Mouse (Mus musculus): ENCODE data around the gene Bag2.

The Bag2 gene

GRCm38 (mm10) chr1:33757491-33758041, at the start of gene Bag2:
Bag2 (minus strand) TSS chr1:33757795.
- no peak for DNase-seq (ENCODE audit: low read depth in 1 of 2, low spot score in 2 of 2)

DNA sequence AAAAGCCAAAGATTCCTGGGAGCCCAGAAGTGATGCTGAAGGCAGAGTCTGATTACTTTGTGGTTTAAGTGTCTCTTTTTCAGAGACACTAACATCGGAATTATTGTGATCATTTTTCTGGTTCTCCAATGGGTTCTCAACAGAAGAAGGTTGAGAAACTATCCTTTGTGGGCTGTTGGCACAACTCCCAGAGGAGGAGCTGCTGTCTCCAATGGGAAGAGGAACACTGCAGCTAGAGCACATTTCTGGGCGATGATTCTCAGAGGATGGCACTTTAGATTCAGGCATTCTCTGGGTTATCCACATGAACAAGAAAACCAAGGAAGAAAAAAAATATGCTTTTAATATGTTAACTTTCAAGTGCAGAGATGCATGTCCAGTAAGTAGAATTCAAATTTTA, 45.7 kb upstream of the Bag2 start:
- DNase-seq (ENCODE audit: low read depth in 1 of 2, low spot score in 2 of 2): no peak

GRCm38 (mm10) chr1:33799620-33800019, 42.0 kb upstream of the Bag2 start:
- DNase-seq (ENCODE audit: low read depth in 1 of 2, low spot score in 2 of 2): no peak

GRCm38 (mm10) chr1:33788493-33788892, 30.9 kb upstream of the Bag2 start:
- no peak for DNase-seq (ENCODE audit: low read depth in 1 of 2, low spot score in 2 of 2)

DNA sequence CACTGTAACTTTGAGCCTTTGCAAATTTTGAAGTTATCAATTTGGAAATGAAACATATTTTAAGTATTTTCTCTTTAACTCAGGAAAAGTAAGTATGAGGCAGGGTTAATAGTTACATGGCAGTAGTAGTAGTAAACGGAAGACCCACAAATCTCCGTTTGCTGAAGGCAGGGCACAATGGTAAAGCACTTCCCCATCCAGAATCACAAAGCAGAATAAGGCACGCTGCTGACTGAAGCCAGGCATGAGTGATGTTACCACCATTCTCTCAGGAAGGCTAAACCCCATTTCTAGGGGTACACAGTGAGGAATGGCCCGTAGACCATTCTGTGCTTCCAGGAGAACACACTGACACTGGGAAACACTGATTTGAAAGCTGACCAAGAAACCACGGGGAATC, 30.5 kb upstream of the Bag2 start:
- DNase-seq (ENCODE audit: low read depth in 1 of 2, low spot score in 2 of 2): no peak

DNA sequence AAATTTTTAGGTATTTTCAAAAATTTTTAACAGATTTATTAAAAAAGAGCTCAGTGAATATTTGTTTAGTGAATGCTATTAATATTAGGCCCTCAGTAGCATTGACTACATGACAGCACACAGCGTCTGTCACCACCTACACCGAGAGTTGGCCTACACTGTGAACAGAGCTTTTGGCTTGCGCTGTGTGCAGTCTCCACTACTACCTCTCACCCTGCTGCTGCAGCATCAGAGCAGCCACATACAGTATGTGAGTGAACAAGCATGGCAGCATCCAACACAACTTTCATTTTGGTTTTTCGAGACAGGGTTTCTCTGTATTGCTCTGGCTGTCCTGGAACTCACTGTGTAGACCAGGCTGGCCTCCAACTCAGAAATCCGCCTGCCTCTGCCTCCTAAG, 27.0 kb upstream of the Bag2 start:
- DNase-seq (ENCODE audit: low read depth in 1 of 2, low spot score in 2 of 2): no peak

GRCm38 (mm10) chr1:33776175-33776611, 18.6 kb upstream of the Bag2 start:
- DNase-seq (ENCODE audit: low read depth in 1 of 2, low spot score in 2 of 2): no peak

DNA sequence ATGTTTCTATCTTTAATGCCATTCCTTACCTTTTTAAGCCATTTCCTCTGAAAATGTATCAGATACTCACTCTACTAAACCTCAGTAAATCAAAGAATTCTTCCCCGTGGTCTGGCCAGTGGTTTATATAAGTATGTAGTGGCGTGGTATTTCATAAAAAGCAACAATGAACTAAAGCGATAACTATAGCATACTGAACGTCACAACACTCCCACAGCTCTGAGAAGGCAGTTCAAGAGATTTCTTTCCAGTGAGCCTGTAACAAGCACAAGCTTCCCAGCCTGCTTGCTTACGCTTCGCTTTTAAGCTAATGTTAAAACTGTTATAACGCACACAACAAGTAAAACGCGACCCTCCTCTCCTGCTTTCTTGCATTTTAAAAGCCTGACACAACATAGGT, 14.5 kb upstream of the Bag2 start:
- no peak for DNase-seq (ENCODE audit: low read depth in 1 of 2, low spot score in 2 of 2)

DNA sequence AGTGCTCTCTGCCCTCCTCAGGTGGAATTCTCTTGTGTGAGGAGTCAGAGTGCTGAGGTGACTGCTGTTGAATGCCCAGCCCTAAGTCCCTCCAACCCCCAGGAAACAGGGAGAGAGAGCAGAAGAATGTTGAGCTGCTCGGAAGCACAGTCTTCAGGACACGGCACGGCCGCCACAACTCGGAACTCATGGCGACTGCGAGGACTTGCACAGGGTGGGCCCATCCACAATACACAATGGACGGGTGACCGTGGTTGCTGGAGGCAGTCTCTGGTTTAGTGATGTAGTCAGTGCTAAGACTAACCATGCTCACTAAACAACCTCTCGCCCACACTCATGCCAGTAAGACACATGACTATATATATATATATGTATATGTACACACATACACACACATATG, 14.0 kb upstream of the Bag2 start:
- DNase-seq (ENCODE audit: low read depth in 1 of 2, low spot score in 2 of 2): no peak

DNA sequence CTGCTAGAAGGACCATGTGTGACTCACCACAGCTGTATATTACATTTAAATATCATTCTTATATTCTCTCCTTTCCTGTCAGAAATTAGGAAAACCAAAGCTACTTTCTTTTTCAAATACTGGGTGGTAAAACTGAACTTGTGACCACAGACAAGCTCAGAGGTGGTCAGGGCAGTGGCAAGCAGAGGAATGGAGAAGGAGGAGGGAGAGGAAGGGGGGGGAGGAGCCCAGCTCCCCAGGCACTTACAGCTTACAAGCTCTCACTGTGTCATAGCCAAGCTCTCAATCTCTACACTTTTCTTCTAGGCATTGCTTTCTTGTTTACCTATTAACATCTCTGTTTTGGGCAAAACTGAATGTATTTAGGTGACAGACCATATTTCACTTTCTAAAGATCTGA, 11.2 kb upstream of the Bag2 start:
- no peak for DNase-seq (ENCODE audit: low read depth in 1 of 2, low spot score in 2 of 2)

DNA sequence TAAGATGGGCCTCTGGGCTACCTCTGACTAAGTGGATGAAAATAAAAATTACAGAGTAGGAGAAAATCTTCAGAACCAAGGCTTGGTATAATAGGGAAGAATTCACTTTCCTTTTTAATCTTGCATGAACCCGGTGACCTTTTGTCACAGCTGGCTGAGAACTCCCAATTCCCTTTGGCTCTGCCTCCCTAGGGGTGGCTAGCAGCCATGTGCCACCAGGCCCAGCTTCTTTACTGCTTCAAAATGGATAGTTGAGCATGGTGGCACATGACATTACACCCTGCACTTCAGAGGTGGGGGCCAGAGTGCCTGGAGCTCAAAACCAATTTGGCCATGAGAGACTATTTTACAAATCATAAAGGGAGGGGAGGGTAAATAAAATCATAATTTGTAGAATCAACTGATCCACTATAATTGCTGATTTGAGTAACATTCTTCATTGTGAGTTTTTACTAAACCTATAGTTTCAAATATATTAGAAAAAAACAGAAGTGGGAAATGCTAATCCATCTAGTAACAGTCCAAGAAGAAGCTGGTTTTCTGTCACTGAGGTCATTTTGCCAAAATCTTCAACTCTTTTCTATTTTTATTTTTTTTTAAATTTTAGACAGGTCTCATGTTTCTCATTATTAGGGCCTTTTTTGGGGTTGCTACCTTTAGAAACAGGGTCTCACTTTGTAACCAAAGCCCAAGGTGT, 10.6 kb upstream of the Bag2 start:
- DNase-seq (ENCODE audit: low read depth in 1 of 2, low spot score in 2 of 2): no peak

- DNase-seq (ENCODE audit: low read depth in 1 of 2, low spot score in 2 of 2): no peak
Measured at GRCm38 (mm10) chr1:33766520-33767508, 9.2 kb upstream of the Bag2 start.

GRCm38 (mm10) chr1:33765468-33766080, 8.0 kb upstream of the Bag2 start:
- no peak for DNase-seq (ENCODE audit: low read depth in 1 of 2, low spot score in 2 of 2)

DNA sequence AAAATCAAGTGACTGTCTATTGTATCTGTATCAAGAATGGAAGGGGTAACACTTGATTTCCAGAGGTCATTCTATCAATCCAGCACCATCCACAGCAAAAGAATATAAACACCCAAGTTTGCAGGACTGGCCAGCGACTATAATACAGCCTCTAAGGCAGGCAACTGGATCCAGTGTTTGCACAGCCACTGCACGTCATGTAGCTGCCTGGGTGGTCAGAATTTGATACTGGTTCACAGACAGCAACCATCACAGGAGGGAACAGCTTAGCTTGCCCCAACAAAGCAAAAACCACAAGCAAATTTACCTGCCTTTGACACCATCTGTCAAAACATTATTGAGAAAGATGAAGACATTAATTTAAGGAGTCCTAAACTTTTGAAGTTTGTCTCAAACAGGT, 6.2 kb upstream of the Bag2 start:
- DNase-seq (ENCODE audit: low read depth in 1 of 2, low spot score in 2 of 2): no peak

- DNase-seq (ENCODE audit: low read depth in 1 of 2, low spot score in 2 of 2): no peak
Measured at GRCm38 (mm10) chr1:33758488-33758887, 893 bp upstream of the Bag2 start.

GRCm38 (mm10) chr1:33757033-33757413, 572 bp downstream of the Bag2 start:
- DNase-seq (ENCODE audit: low read depth in 1 of 2, low spot score in 2 of 2): no peak

DNA sequence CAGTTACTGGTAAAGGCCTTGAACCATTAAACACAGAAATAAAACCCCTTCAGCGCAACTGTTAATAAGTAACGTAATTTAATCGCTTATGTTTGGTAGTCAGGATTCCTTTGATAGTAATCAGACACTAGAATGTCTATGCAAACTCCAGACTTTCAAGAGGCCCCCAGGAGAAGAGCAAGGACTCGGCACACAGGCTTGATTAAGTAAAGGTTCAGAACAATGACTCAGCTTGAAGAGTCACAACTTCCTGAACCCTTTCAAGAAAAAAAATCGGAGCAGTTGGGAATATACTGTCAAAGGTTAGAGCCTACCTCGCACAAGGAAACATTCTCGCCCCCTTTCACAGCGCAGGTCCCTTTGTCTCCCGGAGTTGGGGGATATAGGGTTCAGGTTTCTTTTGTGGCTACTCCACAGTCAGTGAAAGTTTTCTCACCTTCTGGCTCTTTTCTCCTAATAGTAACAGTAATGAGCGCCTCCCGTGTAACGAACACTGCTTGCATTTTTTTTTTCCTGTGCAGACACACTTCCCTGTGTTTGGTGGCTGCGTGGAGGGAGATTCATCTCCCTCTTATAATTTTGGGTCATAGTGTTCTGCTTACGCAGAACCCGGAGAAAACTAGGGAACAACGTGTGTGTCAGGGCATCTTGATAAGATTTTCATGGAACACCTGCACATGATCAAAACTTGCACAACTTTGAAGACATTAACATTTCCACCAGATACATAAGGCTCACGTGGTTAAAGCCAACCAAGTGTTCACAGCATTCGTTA, 1.1 kb downstream of the Bag2 start:
- DNase-seq (ENCODE audit: low read depth in 1 of 2, low spot score in 2 of 2): no peak

- DNase-seq (ENCODE audit: low read depth in 1 of 2, low spot score in 2 of 2): no peak
Measured at GRCm38 (mm10) chr1:33755799-33756198, 1.8 kb downstream of the Bag2 start.

- DNase-seq (ENCODE audit: low read depth in 1 of 2, low spot score in 2 of 2): no peak
Measured at GRCm38 (mm10) chr1:33754965-33755735, 2.4 kb downstream of the Bag2 start.

DNA sequence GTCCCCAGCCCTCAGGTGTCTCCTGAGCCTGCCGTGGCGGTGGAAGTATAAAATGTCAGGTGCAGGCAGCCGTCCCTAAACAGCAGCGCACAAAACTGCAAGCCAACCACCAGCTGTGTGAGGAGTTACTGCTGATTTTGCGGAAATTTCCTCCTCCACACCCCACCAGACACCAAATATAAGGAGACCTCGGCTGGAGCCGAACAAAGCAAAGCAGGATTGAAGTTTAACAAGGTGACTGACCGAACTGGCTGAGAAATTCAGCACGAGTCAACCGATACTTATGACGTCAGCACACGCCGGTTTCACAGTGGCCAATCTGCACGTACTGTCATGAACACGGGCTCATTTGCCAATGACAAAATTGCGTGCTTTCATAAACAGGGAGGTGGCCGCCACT, 3.5 kb downstream of the Bag2 start:
- no peak for DNase-seq (ENCODE audit: low read depth in 1 of 2, low spot score in 2 of 2)
